Mouse (Mus musculus): ENCODE measurements around the gene Epha8. TPM values are rescaled to one million over a fixed set of nuclear protein-coding genes. Genes with fewer than 3 reads are reported as not detected.
A peak's percentile ranks its signal among the peaks of the same experiment; 100 is the strongest.

Gene Epha8
- total and polyA plus RNA-seq, 3 experiments = 0.03 TPM; not detected in 2

DNA sequence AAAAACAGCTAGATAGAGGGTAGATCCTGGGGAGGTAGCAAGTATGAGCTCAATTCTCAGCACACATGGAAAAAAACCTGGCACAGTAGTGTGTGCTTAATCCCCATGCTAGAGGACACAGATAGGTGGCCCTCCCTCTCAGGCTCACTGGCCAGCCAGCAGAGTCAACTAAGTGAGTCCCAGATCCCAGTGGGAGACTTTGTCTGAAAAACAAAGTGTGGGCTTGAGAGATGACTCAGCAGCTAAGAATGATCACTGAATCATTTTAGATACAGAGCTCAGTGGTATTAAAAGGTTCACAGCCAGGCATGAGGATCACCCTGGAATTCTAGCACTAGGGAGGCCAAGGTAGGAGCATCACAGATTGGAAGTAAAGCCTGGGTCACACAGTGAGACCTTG is 48.8 kb downstream of the Epha8 start:
- H3K27me3 ChIP-seq (ENCODE audit: control insufficient read depth in 1 of 2, insufficient read depth in 2 of 2, low read length in 2 of 2) = no peaks in the 10 kb centered on the region
- H3K9me3 ChIP-seq (replicated peaks; ENCODE audit: insufficient read depth, low read length) = no peaks in the 10 kb centered on the region
- H3K79me2 ChIP-seq (ENCODE audit: control insufficient read depth, insufficient read depth, low read length, poor library complexity) = no peaks in the 10 kb centered on the region
- no peak for DNase-seq (ENCODE audit: low read depth, low spot score)
- H3K4me1 ChIP-seq (ENCODE audit: control insufficient read depth in 1 of 2, insufficient read depth in 2 of 2, low read length in 2 of 2) = no peaks in the 10 kb centered on the region
- H3K36me3 ChIP-seq (ENCODE audit: control insufficient read depth in 1 of 2, insufficient read depth in 2 of 2, low read length in 2 of 2) = no peaks in the 10 kb centered on the region
- H3K4me3 ChIP-seq (ENCODE audit: control insufficient read depth in 1 of 2, insufficient read depth in 1 of 2, low read depth in 2 of 2, low read length in 2 of 2) = no peak overlapping the region
- no peak overlapping the region for H3K9ac ChIP-seq (ENCODE audit: control insufficient read depth, low read depth, low read length, poor library complexity, severe bottlenecking)
- no peak overlapping the region for H3K27ac ChIP-seq (ENCODE audit: control insufficient read depth, low read depth, low read length)
- no peak for TF ChIP-seq POLR2A (IDR thresholded peaks at IDR 0.05; ENCODE audit: control insufficient read depth in 1 of 2, insufficient read depth in 1 of 2, low read depth in 1 of 2, low read length in 2 of 2, poor library complexity in 1 of 2)
- no peak for TF ChIP-seq USF2 (IDR thresholded peaks at IDR 0.05; ENCODE audit: borderline replicate concordance in 1 of 2, insufficient read depth in 1 of 2, low read depth in 1 of 2, low read length in 2 of 2)
- no peak for TF ChIP-seq GATA1 (IDR thresholded peaks at IDR 0.05; ENCODE audit: low read depth, low read length)
- no peak for TF ChIP-seq MAFK (IDR thresholded peaks at IDR 0.05; ENCODE audit: borderline replicate concordance, low read depth, low read length)
- TF ChIP-seq ZMIZ1 (IDR thresholded peaks at IDR 0.05; ENCODE audit: low read depth, low read length) = no peak
- no peak for TF ChIP-seq CHD1 (IDR thresholded peaks at IDR 0.05; ENCODE audit: low read depth, low read length)
- no peak for TF ChIP-seq MEF2A (IDR thresholded peaks at IDR 0.05; ENCODE audit: extremely low read depth, insufficient replicate concordance, low read depth, low read length, poor library complexity, severe bottlenecking)
- no peak for TF ChIP-seq MXI1 (IDR thresholded peaks at IDR 0.05; ENCODE audit: low read depth, low read length)
- TF ChIP-seq UBTF (IDR thresholded peaks at IDR 0.05; ENCODE audit: borderline replicate concordance, insufficient read depth, low read depth, low read length) = no peak
- TF ChIP-seq RAD21 (IDR thresholded peaks at IDR 0.05; ENCODE audit: low read depth, low read length) = no peak
- no peak for TF ChIP-seq GABPA (IDR thresholded peaks at IDR 0.05; ENCODE audit: low read depth, low read length)
- no peak for TF ChIP-seq ELF1 (IDR thresholded peaks at IDR 0.05; ENCODE audit: low read depth, low read length)
- no peak for TF ChIP-seq NELFE (IDR thresholded peaks at IDR 0.05; ENCODE audit: low read depth, low read length)
- no peak for TF ChIP-seq CTCF (IDR thresholded peaks at IDR 0.05 in 2 of 3, conservative IDR thresholded peaks at IDR 0.05 in 1 of 3; ENCODE audit: control insufficient read depth in 1 of 3, insufficient read depth in 1 of 3, low read depth in 2 of 3, low read length in 3 of 3, poor library complexity in 1 of 3, severe bottlenecking in 1 of 3)
- no peak for TF ChIP-seq HCFC1 (IDR thresholded peaks at IDR 0.05; ENCODE audit: low read depth, low read length)
- TF ChIP-seq MAX (IDR thresholded peaks at IDR 0.05; ENCODE audit: low read length) = no peak
- TF ChIP-seq USF1 (IDR thresholded peaks at IDR 0.05; ENCODE audit: low read depth, low read length) = no peak
- no peak for TF ChIP-seq SMC3 (IDR thresholded peaks at IDR 0.05; ENCODE audit: low read depth, low read length)
- no peak for TF ChIP-seq POLR2AphosphoS5 (IDR thresholded peaks at IDR 0.05; ENCODE audit: borderline replicate concordance, low read depth, low read length)

DNA sequence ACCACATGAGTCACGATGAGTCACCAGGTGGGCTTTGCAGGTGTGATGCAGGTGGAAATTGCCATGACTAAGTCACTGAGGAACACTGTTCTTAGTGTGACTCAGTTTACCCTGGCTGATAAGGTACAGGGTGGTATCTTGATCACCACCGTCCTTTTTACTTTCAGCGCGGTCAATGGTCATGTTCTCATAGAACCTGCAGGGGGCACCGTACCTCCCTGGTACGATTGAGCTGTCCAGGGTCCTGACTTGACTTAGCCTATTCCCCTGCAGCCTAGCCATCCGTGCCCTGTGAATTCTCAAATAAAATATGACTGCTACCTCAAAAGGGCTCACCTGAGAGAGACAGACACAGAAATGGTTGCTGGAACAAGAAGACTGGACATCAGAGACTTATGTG is 49.6 kb downstream of the Epha8 start:
- Histone ChIP-seq H3K36me3 (ENCODE audit: control insufficient read depth in 1 of 2, insufficient read depth in 2 of 2, low read length in 2 of 2) (no peaks in the 10 kb centered on the region), H3K27ac (ENCODE audit: control insufficient read depth, low read depth, low read length) (no peak overlapping the region), H3K27me3 (ENCODE audit: control insufficient read depth in 1 of 2, insufficient read depth in 2 of 2, low read length in 2 of 2) (no peaks in the 10 kb centered on the region), H3K9me3 (replicated peaks; ENCODE audit: insufficient read depth, low read length) (no peaks in the 10 kb centered on the region), H3K4me1 (ENCODE audit: control insufficient read depth in 1 of 2, insufficient read depth in 2 of 2, low read length in 2 of 2) (no peaks in the 10 kb centered on the region), H3K4me3 (ENCODE audit: control insufficient read depth in 1 of 2, insufficient read depth in 1 of 2, low read depth in 2 of 2, low read length in 2 of 2) (no peak overlapping the region), H3K79me2 (ENCODE audit: control insufficient read depth, insufficient read depth, low read length, poor library complexity) (no peaks in the 10 kb centered on the region), H3K9ac (ENCODE audit: control insufficient read depth, low read depth, low read length, poor library complexity, severe bottlenecking) (no peak overlapping the region)
- peak; percentile 72 for DNase-seq (ENCODE audit: low read depth, low spot score)
- TF ChIP-seq UBTF (IDR thresholded peaks at IDR 0.05; ENCODE audit: borderline replicate concordance, insufficient read depth, low read depth, low read length) (no peak), CTCF (IDR thresholded peaks at IDR 0.05 in 2 of 3, conservative IDR thresholded peaks at IDR 0.05 in 1 of 3; ENCODE audit: control insufficient read depth in 1 of 3, insufficient read depth in 1 of 3, low read depth in 2 of 3, low read length in 3 of 3, poor library complexity in 1 of 3, severe bottlenecking in 1 of 3) (peak; percentile 65 to 74 (median 67)), NELFE (IDR thresholded peaks at IDR 0.05; ENCODE audit: low read depth, low read length) (0 out of 2 replicates have a peak, but pooled peaks have one; percentile 14), SMC3 (IDR thresholded peaks at IDR 0.05; ENCODE audit: low read depth, low read length) (peak; percentile 68), NRF1 (IDR thresholded peaks at IDR 0.05; ENCODE audit: insufficient read depth, low read depth, low read length, poor library complexity, severe bottlenecking) (no peak), POLR2A (IDR thresholded peaks at IDR 0.05; ENCODE audit: control insufficient read depth in 1 of 2, insufficient read depth in 1 of 2, low read depth in 1 of 2, low read length in 2 of 2, poor library complexity in 1 of 2) (no peak), ETS1 (IDR thresholded peaks at IDR 0.05; ENCODE audit: low read depth, low read length) (no peak), USF1 (IDR thresholded peaks at IDR 0.05; ENCODE audit: low read depth, low read length) (no peak), GABPA (IDR thresholded peaks at IDR 0.05; ENCODE audit: low read depth, low read length) (no peak), SIN3A (IDR thresholded peaks at IDR 0.05; ENCODE audit: low read length) (peak; percentile 65), TCF12 (IDR thresholded peaks at IDR 0.05; ENCODE audit: low read depth, low read length) (no peak), KAT2A (conservative IDR thresholded peaks at IDR 0.05; ENCODE audit: low read depth, low read length) (no peak), RAD21 (IDR thresholded peaks at IDR 0.05; ENCODE audit: low read depth, low read length) (peak; percentile 23), JUND (IDR thresholded peaks at IDR 0.05; ENCODE audit: low read depth, low read length) (no peak), TAL1 (IDR thresholded peaks at IDR 0.05; ENCODE audit: low read length) (no peak), GATA1 (IDR thresholded peaks at IDR 0.05; ENCODE audit: low read depth, low read length) (no peak), ELF1 (IDR thresholded peaks at IDR 0.05; ENCODE audit: low read depth, low read length) (no peak), ZC3H11A (IDR thresholded peaks at IDR 0.05; ENCODE audit: low read depth, low read length) (peak; percentile 10; the same call in 1 of the 2 replicates), CHD2 (IDR thresholded peaks at IDR 0.05; ENCODE audit: low read length) (no peak), POLR2AphosphoS5 (IDR thresholded peaks at IDR 0.05; ENCODE audit: borderline replicate concordance, low read depth, low read length) (no peak), TBP (IDR thresholded peaks at IDR 0.05; ENCODE audit: low read depth, low read length) (no peak)

Measured in MEL (cell line).